Mouse (Mus musculus) MEL-GATA-1-ER (cell line): ENCODE measurements around the gene Cachd1.

Source experiments
- DNase-seq: peaks from one replicate; pipeline ENCODE4 v3.0.0-alpha.2; 2012; ENCODE audit warnings: low read depth; ENCODE audit errors: extremely low read depth

Gene Cachd1

GRCm38 (mm10) chr4:100790176-100790575 lies 13.7 kb downstream of the Cachd1 start:
- DNase-seq = no peak

- no peak for DNase-seq
Observed at GRCm38 (mm10) chr4:100793147-100793546, 16.7 kb downstream of the Cachd1 start.

- DNase-seq = no peak
Observed at GRCm38 (mm10) chr4:100795523-100795922, 19.0 kb downstream of the Cachd1 start.

GRCm38 (mm10) chr4:100800730-100801442 lies 24.4 kb downstream of the Cachd1 start:
- no peak for DNase-seq

GRCm38 (mm10) chr4:100801443-100801786 lies 24.9 kb downstream of the Cachd1 start:
- DNase-seq = no peak

- no peak for DNase-seq
Observed at GRCm38 (mm10) chr4:100811057-100811695, 34.7 kb downstream of the Cachd1 start.

- no peak for DNase-seq
Observed at GRCm38 (mm10) chr4:100811802-100812510, 35.5 kb downstream of the Cachd1 start.

- no peak for DNase-seq
Observed at GRCm38 (mm10) chr4:100813767-100814461, 37.4 kb downstream of the Cachd1 start.

GRCm38 (mm10) chr4:100819238-100819637 lies 42.8 kb downstream of the Cachd1 start:
- DNase-seq = no peak

- no peak for DNase-seq
Observed at GRCm38 (mm10) chr4:100822526-100822925, 46.1 kb downstream of the Cachd1 start.

- no peak for DNase-seq
Observed at GRCm38 (mm10) chr4:100827374-100827773, 50.9 kb downstream of the Cachd1 start.

GRCm38 (mm10) chr4:100828737-100829136 lies 52.3 kb downstream of the Cachd1 start:
- no peak for DNase-seq

- no peak for DNase-seq
Observed at GRCm38 (mm10) chr4:100837205-100837604, 60.7 kb downstream of the Cachd1 start.

- DNase-seq = no peak
Observed at GRCm38 (mm10) chr4:100842629-100843028, 66.2 kb downstream of the Cachd1 start.

- no peak for DNase-seq
Observed at GRCm38 (mm10) chr4:100843119-100843518, 66.6 kb downstream of the Cachd1 start.

GRCm38 (mm10) chr4:100850846-100851495 lies 74.5 kb downstream of the Cachd1 start:
- DNase-seq = no peak

GRCm38 (mm10) chr4:100852448-100852847 lies 76.0 kb downstream of the Cachd1 start:
- no peak for DNase-seq

GRCm38 (mm10) chr4:100853426-100853825 lies 77.0 kb downstream of the Cachd1 start:
- no peak for DNase-seq

GRCm38 (mm10) chr4:100855373-100855772 lies 78.9 kb downstream of the Cachd1 start:
- DNase-seq = no peak

- DNase-seq = no peak
Observed at GRCm38 (mm10) chr4:100857411-100857869, 81.0 kb downstream of the Cachd1 start.

GRCm38 (mm10) chr4:100863861-100864428 lies 87.5 kb downstream of the Cachd1 start:
- DNase-seq = no peak
